Mouse (Mus musculus): ENCODE data around the gene Gli1. TPM values are rescaled to one million over a fixed set of nuclear protein-coding genes. Genes with fewer than 3 reads are reported as not detected.

The Gli1 gene
- polyA plus RNA-seq, 1 experiment, result 2.2 TPM

GRCm38 (mm10) chr10:127332211-127332874 lies 9.4 kb downstream of the Gli1 start:
- peak; percentile 16; the same call in 1 of the 2 replicates for TF ChIP-seq CTCF (IDR thresholded peaks at IDR 0.05; ENCODE audit: control insufficient read depth, insufficient read depth, low read length)
- TF ChIP-seq POLR2A (IDR thresholded peaks at IDR 0.05; ENCODE audit: borderline replicate concordance, control insufficient read depth, low read depth, low read length), result no peak
- Histone ChIP-seq H3K4me3 (replicated peaks; ENCODE audit: control insufficient read depth, low read depth, low read length) (no peak overlapping the region), H3K4me1 (ENCODE audit: control insufficient read depth, insufficient read depth, low read length) (no peaks in the 10 kb centered on the region), H3K27ac (ENCODE audit: control insufficient read depth, insufficient read depth, low read depth, low read length, poor library complexity) (no peak overlapping the region)
- 46% methylated on average over 31 of the region's 31 CpGs for WGBS

GRCm38 (mm10) chr10:127330212-127330611 lies 11.6 kb downstream of the Gli1 start:
- TF ChIP-seq POLR2A (IDR thresholded peaks at IDR 0.05; ENCODE audit: borderline replicate concordance, control insufficient read depth, low read depth, low read length) (no peak), CTCF (IDR thresholded peaks at IDR 0.05; ENCODE audit: control insufficient read depth, insufficient read depth, low read length) (no peak)
- H3K4me3 ChIP-seq (replicated peaks; ENCODE audit: control insufficient read depth, low read depth, low read length), result no peak overlapping the region
- H3K27ac ChIP-seq (ENCODE audit: control insufficient read depth, insufficient read depth, low read depth, low read length, poor library complexity), result no peak overlapping the region
- no peaks in the 10 kb centered on the region for H3K4me1 ChIP-seq (ENCODE audit: control insufficient read depth, insufficient read depth, low read length)
- 83% methylated on average over 7 of the region's 7 CpGs for WGBS

GRCm38 (mm10) chr10:127327461-127328145 lies 14.2 kb downstream of the Gli1 start:
- 88% methylated on average over 18 of the region's 18 CpGs for WGBS
- Histone ChIP-seq H3K27ac (ENCODE audit: control insufficient read depth, insufficient read depth, low read depth, low read length, poor library complexity) (no peak overlapping the region), H3K4me3 (replicated peaks; ENCODE audit: control insufficient read depth, low read depth, low read length) (no peak overlapping the region), H3K4me1 (ENCODE audit: control insufficient read depth, insufficient read depth, low read length) (no peaks in the 10 kb centered on the region; the same call in 1 of the 2 replicates)
- TF ChIP-seq POLR2A (IDR thresholded peaks at IDR 0.05; ENCODE audit: borderline replicate concordance, control insufficient read depth, low read depth, low read length) (no peak), CTCF (IDR thresholded peaks at IDR 0.05; ENCODE audit: control insufficient read depth, insufficient read depth, low read length) (no peak)

- peaks cover 1% of the 10 kb centered on the region; the same call in 1 of the 2 replicates for H3K4me1 ChIP-seq (ENCODE audit: control insufficient read depth, insufficient read depth, low read length)
- peak overlapping the region; percentile 5; the same call in 1 of the 2 replicates for H3K27ac ChIP-seq (ENCODE audit: control insufficient read depth, insufficient read depth, low read depth, low read length, poor library complexity)
- no peak overlapping the region for H3K4me3 ChIP-seq (replicated peaks; ENCODE audit: control insufficient read depth, low read depth, low read length)
- 86% methylated on average over 29 of the region's 29 CpGs for WGBS
- TF ChIP-seq POLR2A (IDR thresholded peaks at IDR 0.05; ENCODE audit: borderline replicate concordance, control insufficient read depth, low read depth, low read length) (no peak), CTCF (IDR thresholded peaks at IDR 0.05; ENCODE audit: control insufficient read depth, insufficient read depth, low read length) (no peak)
These were observed 14.9 kb downstream of the Gli1 start for GRCm38 (mm10) chr10:127326828-127327227.

- no peak for TF ChIP-seq POLR2A (IDR thresholded peaks at IDR 0.05; ENCODE audit: borderline replicate concordance, control insufficient read depth, low read depth, low read length)
- TF ChIP-seq CTCF (IDR thresholded peaks at IDR 0.05; ENCODE audit: control insufficient read depth, insufficient read depth, low read length), result no peak
- WGBS, result 43% methylated on average over 54 of the region's 54 CpGs
- peaks cover 4% of the 10 kb centered on the region; the same call in 1 of the 2 replicates for H3K4me1 ChIP-seq (ENCODE audit: control insufficient read depth, insufficient read depth, low read length)
- peak overlapping the region; percentile 1 for H3K4me3 ChIP-seq (replicated peaks; ENCODE audit: control insufficient read depth, low read depth, low read length)
- peak overlapping the region; percentile 7 for H3K27ac ChIP-seq (ENCODE audit: control insufficient read depth, insufficient read depth, low read depth, low read length, poor library complexity)
These were observed 15.6 kb downstream of the Gli1 start for GRCm38 (mm10) chr10:127326017-127326801.

- TF ChIP-seq POLR2A (IDR thresholded peaks at IDR 0.05; ENCODE audit: borderline replicate concordance, control insufficient read depth, low read depth, low read length) (no peak), CTCF (IDR thresholded peaks at IDR 0.05; ENCODE audit: control insufficient read depth, insufficient read depth, low read length) (no peak)
- WGBS, result 12% methylated on average over 14 of the region's 14 CpGs
- H3K4me3 ChIP-seq (replicated peaks; ENCODE audit: control insufficient read depth, low read depth, low read length), result peak overlapping the region; percentile 3
- peaks cover 4% of the 10 kb centered on the region; the same call in 1 of the 2 replicates for H3K4me1 ChIP-seq (ENCODE audit: control insufficient read depth, insufficient read depth, low read length)
- H3K27ac ChIP-seq (ENCODE audit: control insufficient read depth, insufficient read depth, low read depth, low read length, poor library complexity), result peak overlapping the region; percentile 7
These were observed 16.2 kb downstream of the Gli1 start for GRCm38 (mm10) chr10:127325454-127326016.

- Histone ChIP-seq H3K27ac (ENCODE audit: control insufficient read depth, insufficient read depth, low read depth, low read length, poor library complexity) (peak overlapping the region; percentile 96; the same call in 1 of the 2 replicates), H3K4me3 (replicated peaks; ENCODE audit: control insufficient read depth, low read depth, low read length) (peak overlapping the region; percentile 79), H3K4me1 (ENCODE audit: control insufficient read depth, insufficient read depth, low read length) (peaks cover 4% of the 10 kb centered on the region; the same call in 1 of the 2 replicates)
- WGBS, result 1% methylated on average over 7 of the region's 7 CpGs
- TF ChIP-seq POLR2A (IDR thresholded peaks at IDR 0.05; ENCODE audit: borderline replicate concordance, control insufficient read depth, low read depth, low read length), result no peak
- TF ChIP-seq CTCF (IDR thresholded peaks at IDR 0.05; ENCODE audit: control insufficient read depth, insufficient read depth, low read length), result peak; percentile 65
These were observed 17.3 kb downstream of the Gli1 start for GRCm38 (mm10) chr10:127324495-127324894.

Measured in bone marrow, adult 2 months (tissue).